Mouse (Mus musculus): Measurements from ENCODE around the gene Sft2d2. TPM values are rescaled to one million over a fixed set of nuclear protein-coding genes. Genes with fewer than 3 reads are reported as not detected.

The Sft2d2 gene
- polyA plus RNA-seq, 1 experiment = 71.5 TPM

- Histone ChIP-seq H3K4me3 (replicated peaks; ENCODE audit: extremely low read depth, low read depth, low read length) (no peak overlapping the region), H3K4me1 (ENCODE audit: control insufficient read depth, insufficient read depth, low read length) (peaks cover 9% of the 10 kb centered on the region)
- DNase-seq = peak; percentile 48
- TF ChIP-seq CTCF (IDR thresholded peaks at IDR 0.05; ENCODE audit: insufficient read depth, low read length) (no peak), POLR2A (IDR thresholded peaks at IDR 0.05; ENCODE audit: borderline replicate concordance, extremely low read depth, low read depth, low read length) (no peak)
- WGBS = 61% methylated on average over 6 of the region's 6 CpGs
Observed at GRCm38 (mm10) chr1:165183400-165183799, 10.8 kb downstream of the Sft2d2 start.

DNA sequence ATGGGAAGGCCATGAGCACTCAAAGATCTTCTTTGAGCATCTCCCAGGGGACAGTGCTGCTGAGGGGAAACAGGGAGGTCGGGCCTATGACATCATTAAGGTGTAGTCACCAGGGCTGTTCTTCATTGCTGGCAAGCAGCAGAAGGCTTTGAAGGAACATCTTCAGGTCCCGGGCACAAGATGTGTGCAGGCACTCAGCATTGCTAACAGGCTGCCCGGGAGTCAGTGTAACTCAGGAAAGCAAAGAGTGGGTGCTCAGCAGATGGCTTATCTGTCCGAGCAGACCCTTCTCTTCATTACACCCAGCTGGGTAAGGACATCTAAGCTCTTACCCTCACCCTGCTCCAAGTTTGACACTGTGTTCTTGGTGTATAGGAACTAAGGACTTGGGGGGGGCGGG lies 14.9 kb downstream of the Sft2d2 start:
- H3K4me1 ChIP-seq (ENCODE audit: control insufficient read depth, insufficient read depth, low read length) = peaks cover 13% of the 10 kb centered on the region
- WGBS = 78% methylated on average over 5 of the region's 5 CpGs
- DNase-seq = no peak
- TF ChIP-seq CTCF (IDR thresholded peaks at IDR 0.05; ENCODE audit: insufficient read depth, low read length) (no peak), POLR2A (IDR thresholded peaks at IDR 0.05; ENCODE audit: borderline replicate concordance, extremely low read depth, low read depth, low read length) (no peak)
- H3K4me3 ChIP-seq (replicated peaks; ENCODE audit: extremely low read depth, low read depth, low read length) = no peak overlapping the region

DNA sequence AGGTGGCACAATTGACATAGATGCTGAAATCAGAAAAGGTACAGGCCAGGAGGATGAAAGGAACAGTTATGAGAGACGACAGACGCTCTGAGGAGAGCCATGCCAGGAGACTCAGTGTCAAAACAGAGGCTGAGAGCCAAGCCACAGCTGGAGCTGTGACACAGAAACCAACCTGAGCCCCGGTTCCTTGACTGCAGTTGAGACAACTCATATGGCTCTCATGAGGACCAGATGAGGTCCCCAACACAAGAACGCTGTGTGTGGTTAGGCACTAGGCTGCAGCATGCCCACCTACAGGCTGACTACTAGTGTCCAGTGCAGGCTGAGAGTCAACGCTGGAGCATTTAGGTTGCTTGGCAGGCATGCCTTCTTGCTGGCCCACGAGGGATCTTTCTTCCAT lies 16.2 kb downstream of the Sft2d2 start:
- no peak overlapping the region for H3K4me3 ChIP-seq (replicated peaks; ENCODE audit: extremely low read depth, low read depth, low read length)
- H3K4me1 ChIP-seq (ENCODE audit: control insufficient read depth, insufficient read depth, low read length) = peaks cover 13% of the 10 kb centered on the region
- TF ChIP-seq POLR2A (IDR thresholded peaks at IDR 0.05; ENCODE audit: borderline replicate concordance, extremely low read depth, low read depth, low read length) (no peak), CTCF (IDR thresholded peaks at IDR 0.05; ENCODE audit: insufficient read depth, low read length) (no peak)
- 29% methylated on average over 6 of the region's 6 CpGs for WGBS
- peak; percentile 20 for DNase-seq

DNA sequence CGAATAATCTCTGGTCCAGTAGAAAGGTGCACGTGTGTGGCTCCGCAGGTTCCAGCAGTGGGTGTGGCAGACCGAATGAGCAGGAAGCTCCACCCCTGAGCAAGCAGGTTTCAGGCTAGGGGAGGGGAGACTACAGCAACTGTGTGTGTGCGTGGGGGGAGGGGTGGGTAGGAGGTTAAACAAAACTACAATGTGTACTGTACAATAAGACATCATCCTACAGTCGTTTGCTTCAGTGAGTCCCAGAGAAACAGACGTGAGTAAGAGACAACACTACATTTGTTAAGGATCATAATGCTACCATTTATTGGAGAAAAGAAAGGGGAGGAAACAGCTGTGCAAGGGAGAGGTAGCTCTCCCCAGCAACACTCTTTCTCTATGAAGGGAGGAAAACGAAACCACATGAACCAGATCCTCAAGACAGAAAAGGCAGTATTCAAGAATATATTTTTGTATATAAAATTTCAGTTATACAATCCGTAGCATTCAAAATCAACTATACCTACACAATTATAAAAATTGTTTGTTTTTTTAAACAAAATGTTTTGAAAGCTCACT lies 20.1 kb downstream of the Sft2d2 start:
- H3K4me1 ChIP-seq (ENCODE audit: control insufficient read depth, insufficient read depth, low read length) = peaks cover 13% of the 10 kb centered on the region
- no peak overlapping the region for H3K4me3 ChIP-seq (replicated peaks; ENCODE audit: extremely low read depth, low read depth, low read length)
- no peak for DNase-seq
- 53% methylated on average over 8 of the region's 9 CpGs for WGBS
- no peak for TF ChIP-seq CTCF (IDR thresholded peaks at IDR 0.05; ENCODE audit: insufficient read depth, low read length)
- no peak for TF ChIP-seq POLR2A (IDR thresholded peaks at IDR 0.05; ENCODE audit: borderline replicate concordance, extremely low read depth, low read depth, low read length)

GRCm38 (mm10) chr1:165171277-165171676 lies 23.0 kb downstream of the Sft2d2 start:
- H3K4me3 ChIP-seq (replicated peaks; ENCODE audit: extremely low read depth, low read depth, low read length) = no peak overlapping the region
- no peak for DNase-seq
- TF ChIP-seq POLR2A (IDR thresholded peaks at IDR 0.05; ENCODE audit: borderline replicate concordance, extremely low read depth, low read depth, low read length) = no peak
- no peaks in the 10 kb centered on the region for H3K4me1 ChIP-seq (ENCODE audit: control insufficient read depth, insufficient read depth, low read length)
- WGBS = 90% methylated on average over 8 of the region's 8 CpGs

DNA sequence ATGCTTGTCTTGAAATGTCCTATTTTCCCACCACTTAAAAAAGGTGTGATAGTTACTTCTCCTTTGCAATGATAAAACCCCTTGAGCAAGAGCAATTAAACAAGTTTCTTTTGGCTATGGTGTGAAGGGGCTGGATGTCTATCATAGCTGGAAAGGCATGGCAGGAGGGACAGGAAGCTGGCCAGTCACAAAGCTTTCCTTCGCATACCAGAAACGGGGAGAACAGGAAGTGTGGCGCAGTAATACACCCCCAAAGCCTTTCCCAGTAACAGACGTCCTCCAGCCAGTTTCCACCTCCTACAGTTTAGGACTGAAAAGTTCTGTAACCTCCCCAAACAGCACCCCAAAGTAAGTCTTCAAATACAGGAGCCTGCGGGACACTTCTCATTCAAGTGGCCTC lies 24.1 kb downstream of the Sft2d2 start:
- no peak overlapping the region for H3K4me3 ChIP-seq (replicated peaks; ENCODE audit: extremely low read depth, low read depth, low read length)
- DNase-seq = no peak
- WGBS = 39% methylated on average over 5 of the region's 5 CpGs
- no peaks in the 10 kb centered on the region for H3K4me1 ChIP-seq (ENCODE audit: control insufficient read depth, insufficient read depth, low read length)
- no peak for TF ChIP-seq CTCF (IDR thresholded peaks at IDR 0.05; ENCODE audit: insufficient read depth, low read length)
- TF ChIP-seq POLR2A (IDR thresholded peaks at IDR 0.05; ENCODE audit: borderline replicate concordance, extremely low read depth, low read depth, low read length) = no peak

- H3K4me1 ChIP-seq (ENCODE audit: control insufficient read depth, insufficient read depth, low read length) = no peaks in the 10 kb centered on the region
- DNase-seq = no peak
- no peak overlapping the region for H3K4me3 ChIP-seq (replicated peaks; ENCODE audit: extremely low read depth, low read depth, low read length)
- TF ChIP-seq POLR2A (IDR thresholded peaks at IDR 0.05; ENCODE audit: borderline replicate concordance, extremely low read depth, low read depth, low read length) (no peak), CTCF (IDR thresholded peaks at IDR 0.05; ENCODE audit: insufficient read depth, low read length) (no peak)
- WGBS = 76% methylated on average over 3 of the region's 3 CpGs
Observed at GRCm38 (mm10) chr1:165169462-165169861, 24.8 kb downstream of the Sft2d2 start.

- WGBS = 88% methylated on average over 6 of the region's 6 CpGs
- no peak overlapping the region for H3K4me3 ChIP-seq (replicated peaks; ENCODE audit: extremely low read depth, low read depth, low read length)
- DNase-seq = no peak
- no peaks in the 10 kb centered on the region for H3K4me1 ChIP-seq (ENCODE audit: control insufficient read depth, insufficient read depth, low read length)
- TF ChIP-seq CTCF (IDR thresholded peaks at IDR 0.05; ENCODE audit: insufficient read depth, low read length) (no peak), POLR2A (IDR thresholded peaks at IDR 0.05; ENCODE audit: borderline replicate concordance, extremely low read depth, low read depth, low read length) (no peak)
Observed at GRCm38 (mm10) chr1:165164920-165165319, 29.3 kb downstream of the Sft2d2 start.

DNA sequence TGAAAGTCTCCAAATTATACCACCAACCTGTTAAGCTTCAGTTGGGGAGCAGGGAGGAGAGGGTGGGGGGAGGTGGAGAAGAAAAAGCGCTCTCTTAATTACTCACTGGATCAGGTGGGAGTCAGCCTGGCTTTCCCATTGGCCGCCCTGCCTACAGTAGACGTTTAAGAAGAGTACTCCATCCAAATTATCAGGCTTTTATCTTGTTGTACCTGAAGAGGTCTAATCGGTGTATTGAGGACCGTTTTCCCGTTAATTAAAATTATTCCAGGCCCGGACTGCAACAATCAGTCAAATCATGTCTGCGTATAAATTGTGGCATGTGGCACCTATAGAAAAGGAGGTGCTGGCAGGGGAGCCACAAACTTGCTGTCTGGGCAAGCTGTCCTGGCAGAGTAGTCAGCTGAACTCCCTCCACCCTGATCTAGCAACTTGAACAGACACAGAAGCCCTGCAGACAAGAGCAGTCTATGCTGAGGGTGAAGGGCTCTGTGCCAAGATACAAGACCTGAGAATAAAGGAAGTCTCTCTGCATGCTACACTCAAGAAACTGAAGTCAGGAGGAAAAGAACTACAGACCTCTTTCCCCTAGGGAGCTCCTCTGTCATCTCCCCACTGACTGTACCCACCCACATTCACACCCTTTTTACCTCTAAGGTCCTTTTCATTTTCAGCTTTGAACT lies 33.4 kb downstream of the Sft2d2 start, which contains the start of gene Tbx19:
Gene Tbx19, minus strand, starts transcription at position 51 of the 683 bp plus-strand sequence.
- WGBS = 80% methylated on average over 8 of the region's 8 CpGs

GRCm38 (mm10) chr1:165158841-165159240 lies 35.4 kb downstream of the Sft2d2 start:
- DNase-seq = no peak
- Histone ChIP-seq H3K4me1 (ENCODE audit: control insufficient read depth, insufficient read depth, low read length) (no peaks in the 10 kb centered on the region), H3K4me3 (replicated peaks; ENCODE audit: extremely low read depth, low read depth, low read length) (no peak overlapping the region)
- WGBS = 67% methylated on average over 10 of the region's 10 CpGs
- no peak for TF ChIP-seq CTCF (IDR thresholded peaks at IDR 0.05; ENCODE audit: insufficient read depth, low read length)
- TF ChIP-seq POLR2A (IDR thresholded peaks at IDR 0.05; ENCODE audit: borderline replicate concordance, extremely low read depth, low read depth, low read length) = no peak

More for the DNA sequence above, 33.4 kb downstream of the Sft2d2 start, which contains the start of gene Tbx19:
- Histone ChIP-seq H3K4me3 (replicated peaks; ENCODE audit: extremely low read depth, low read depth, low read length) (no peak within 1 kb of the TSS), H3K4me1 (ENCODE audit: control insufficient read depth, insufficient read depth, low read length) (no peaks in the 10 kb centered on the region)
- DNase-seq = no peak
- no peak for TF ChIP-seq CTCF (IDR thresholded peaks at IDR 0.05; ENCODE audit: insufficient read depth, low read length)
- no peak for TF ChIP-seq POLR2A (IDR thresholded peaks at IDR 0.05; ENCODE audit: borderline replicate concordance, extremely low read depth, low read depth, low read length)

Data from lung, adult 2 months (tissue).